Mouse (Mus musculus): ENCODE measurements around the gene Trim26.
A peak's percentile ranks its signal among the peaks of the same experiment; 100 is the strongest.

DNA sequence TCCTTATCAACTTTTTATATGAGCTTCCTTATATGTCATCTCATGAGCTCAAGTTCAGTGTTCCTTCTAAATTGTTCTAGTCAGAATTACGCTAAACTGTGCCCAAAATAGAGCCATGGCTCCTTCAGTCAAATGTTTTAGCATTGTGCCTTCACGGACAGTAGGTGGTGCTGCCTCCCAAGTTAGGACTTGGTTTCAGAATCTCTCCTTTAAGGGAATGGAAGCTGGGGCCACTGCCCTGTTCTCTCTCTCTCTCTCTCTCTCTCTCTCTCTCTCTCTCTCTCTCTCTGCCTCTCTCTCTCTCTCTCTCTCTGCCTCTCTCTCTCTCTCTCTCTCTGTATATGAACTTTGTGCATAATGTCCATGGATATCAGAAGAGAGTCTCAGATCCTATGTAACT lies 55.4 kb downstream of the Trim26 start:
- TF ChIP-seq CTCF (IDR thresholded peaks at IDR 0.05): peak; percentile 84
- TF ChIP-seq EP300 (IDR thresholded peaks at IDR 0.05): no peak

Data from lung, postnatal 0 days (tissue).